Mouse (Mus musculus): ENCODE measurements at regions not wholly inside any gene's neighbourhood (a gene's known extent, or its start where the extent isn't known, plus 50 kb on each side); places are given as distances from the start of the nearest gene placed in this dataset.

DNA sequence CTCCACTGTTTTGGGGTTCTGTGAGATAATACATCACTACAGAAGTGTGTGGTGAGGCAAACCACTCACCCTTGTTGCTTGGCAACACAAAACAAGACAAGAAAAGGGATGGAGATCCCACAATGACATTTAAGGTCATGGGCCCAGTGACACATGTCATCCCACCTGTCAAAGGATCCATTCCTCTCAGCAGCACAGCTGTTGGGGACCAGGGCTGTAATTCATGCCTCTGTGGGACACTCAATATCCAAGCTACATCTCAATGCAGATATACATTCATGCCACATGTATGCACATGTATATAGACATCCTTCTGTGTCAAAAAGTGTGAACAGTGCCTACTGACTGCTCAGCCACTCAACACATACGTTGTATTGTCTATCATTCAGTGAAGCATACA, 52.8 kb upstream of the Bod1 start:
- TF ChIP-seq POLR2A (IDR thresholded peaks at IDR 0.05; ENCODE audit: control insufficient read depth, extremely low read depth, insufficient read depth, low read length, poor library complexity) = no peak
- TF ChIP-seq CTCF (IDR thresholded peaks at IDR 0.05; ENCODE audit: borderline replicate concordance, control insufficient read depth, extremely low read depth, insufficient read depth, low read length, poor library complexity) = no peak
